In genomic region chr4:43456470-43456869, GRCm38 (mm10) we compare ENCODE assay signal across 19 mouse cellular contexts. TPM values are rescaled to one million over a fixed set of nuclear protein-coding genes. Genes with fewer than 3 reads are reported as not detected.
DNase-seq lines count a peak whose midpoint lies in the region; ATAC-seq lines count a peak whose summit lies in the region.
"Had no signal": no experiment of that assay in that cellular context is flagged by ENCODE, and none has a peak within 500 bp of the region (broad histone marks: within the 10 kb centered on the region; RNA-seq: fewer than 3 reads in every experiment).

No protein-coding gene starts in this region.

- peaks cover 37% of the 10 kb centered on the region for H3K4me1 ChIP-seq in hindbrain, embryonic 10.5 days (replicated peaks)

- H3K36me3 ChIP-seq in splenic B cell, adult 2 months (ENCODE audit: control insufficient read depth, insufficient read depth, low read length, poor library complexity, severe bottlenecking) = peaks cover 1% of the 10 kb centered on the region; the same call in 1 of the 2 replicates
- no peaks in the 10 kb centered on the region for H3K36me3 ChIP-seq in hindbrain, embryonic 10.5 days
- H3K36me3 ChIP-seq: limb, embryonic 13.5 days; neural tube, embryonic 13.5 days had no signal

- no peaks in the 10 kb centered on the region for H3K9me3 ChIP-seq in hindbrain, embryonic 10.5 days
- H3K9me3 ChIP-seq: limb, embryonic 13.5 days; neural tube, embryonic 13.5 days had no signal

- H3K27me3 ChIP-seq in splenic B cell, adult 2 months (ENCODE audit: control insufficient read depth, insufficient read depth, low read length, poor library complexity, severe bottlenecking) = no peaks in the 10 kb centered on the region
- H3K27me3 ChIP-seq in hindbrain, embryonic 10.5 days (ENCODE audit: insufficient read depth, poor library complexity, severe bottlenecking) = peaks cover 41% of the 10 kb centered on the region

- no peak overlapping the region for H3K27ac ChIP-seq in hindbrain, embryonic 10.5 days
- H3K27ac ChIP-seq: heart, adult 2 months; limb, embryonic 13.5 days; neural tube, embryonic 13.5 days had no signal

- 24% methylated on average over 4 of the region's 4 CpGs for WGBS in hindbrain, embryonic 10.5 days

- DNase-seq in 416B (ENCODE audit: low read depth) = peak; percentile 84
- peak; percentile 76 to 81 for DNase-seq in CD8-positive naive resting alpha-beta T cell, adult 2 months (ENCODE audit: low read depth in 2 of 2, low spot score in 2 of 2)
- peak; percentile 83 for DNase-seq in splenic B cell, adult 2 months (ENCODE audit: low read depth, low spot score)
- no peak for DNase-seq in layer of hippocampus, postnatal 36 days
- DNase-seq in hindbrain, embryonic 10.5 days (ENCODE audit: low spot score) = no peak
- DNase-seq in right cerebral cortex, postnatal 4 days = no peak
- DNase-seq in left cerebral cortex, adult 18-20 months (ENCODE audit: low spot score in 2 of 2) = no peak
- DNase-seq: adrenal gland, postnatal 25 days; cerebellum, adult 11 months; embryo, embryonic 11 days; heart, postnatal 10 days; kidney, postnatal 10 days; layer of hippocampus, adult 9-11 months; midbrain, embryonic 14.5 days had no signal

- no peak overlapping the region for H3K4me3 ChIP-seq in hindbrain, embryonic 10.5 days
- H3K4me3 ChIP-seq: heart, adult 2 months; limb, embryonic 13.5 days; neural tube, embryonic 13.5 days had no signal

- peak; percentile 57 for ATAC-seq in megakaryocyte, adult 5-6 weeks (ENCODE audit: poor library complexity, severe bottlenecking)

RNA-seq across cellular contexts. Expression of gene Cd72, which starts 2.0 kb away (rescaled TPM):
- 0.57 and 2.5 TPM in 2 replicates for total RNA-seq in megakaryocyte, adult 5-6 weeks (2015)
- total RNA-seq in megakaryocyte, adult 5-6 weeks (2017) = 3.0 and 3.5 TPM in 2 replicates
- total RNA-seq in layer of hippocampus, postnatal 36 days (2021) = not detected
- polyA plus RNA-seq in hindbrain, embryonic 10.5 days (2016; fragmentation: Nextera tagmentation; extraction: Ambion mirVana) = 1.8 and 2.4 TPM in 2 replicates
- total RNA-seq in left cerebral cortex, adult 18-20 months (2021) = 1 to 10 TPM in 1 of 2 experiments, under 1 TPM in 1; 0.84 to 1.3 TPM

RNA-seq across cellular contexts. Expression of gene Tesk1, which starts 14.7 kb away (rescaled TPM):
- 5.7 and 6.3 TPM in 2 replicates for total RNA-seq in megakaryocyte, adult 5-6 weeks (2015)
- total RNA-seq in megakaryocyte, adult 5-6 weeks (2017) = 7.6 and 9.3 TPM in 2 replicates
- total RNA-seq in layer of hippocampus, postnatal 36 days (2021) = 10 to 100 TPM; 76.2 to 76.3 TPM
- 7.1 and 8.3 TPM in 2 replicates for polyA plus RNA-seq in hindbrain, embryonic 10.5 days (2016; fragmentation: Nextera tagmentation; extraction: Ambion mirVana)
- total RNA-seq in left cerebral cortex, adult 18-20 months (2021) = 10 to 100 TPM; 90.6 to 96.5 TPM

RNA-seq across cellular contexts. Expression of gene Sit1, which starts 27.1 kb away (rescaled TPM):
- not detected in 2 replicates for total RNA-seq in megakaryocyte, adult 5-6 weeks (2015)
- total RNA-seq in megakaryocyte, adult 5-6 weeks (2017) = 0.77 TPM in 1 of 2 replicates, not detected in the other
- not detected for total RNA-seq in layer of hippocampus, postnatal 36 days (2021)
- not detected in 2 replicates for polyA plus RNA-seq in hindbrain, embryonic 10.5 days (2016; fragmentation: Nextera tagmentation; extraction: Ambion mirVana)
- total RNA-seq in left cerebral cortex, adult 18-20 months (2021) = not detected
- polyA plus RNA-seq: heart, adult 2 months; limb, embryonic 13.5 days; midbrain, embryonic 14.5 days; neural tube, embryonic 13.5 days; stomach, embryonic 16.5 days had no signal

RNA-seq across cellular contexts. Expression of gene Fam166b, which starts 27.5 kb away (rescaled TPM):
- total RNA-seq in megakaryocyte, adult 5-6 weeks (2015) = not detected in 2 replicates
- not detected in 2 replicates for total RNA-seq in megakaryocyte, adult 5-6 weeks (2017)
- total RNA-seq in layer of hippocampus, postnatal 36 days (2021) = 1 to 10 TPM in 1 of 2 experiments, under 1 TPM in 1; 0.72 to 2.6 TPM
- 0.47 TPM in 1 of 2 replicates, not detected in the other for polyA plus RNA-seq in hindbrain, embryonic 10.5 days (2016; fragmentation: Nextera tagmentation; extraction: Ambion mirVana)
- total RNA-seq in left cerebral cortex, adult 18-20 months (2021) = 1 to 10 TPM in 1 of 2 experiments, under 1 TPM in 1; 0.82 to 1.2 TPM
- total RNA-seq: adrenal gland, postnatal 25 days; heart, adult 2 months had no signal
- polyA plus RNA-seq: limb, embryonic 13.5 days; stomach, embryonic 16.5 days had no signal

RNA-seq across cellular contexts. Expression of gene Ccdc107, which starts 36.2 kb away (rescaled TPM):
- total RNA-seq in megakaryocyte, adult 5-6 weeks (2015) = 16.7 and 17.5 TPM in 2 replicates
- 23.6 and 32.6 TPM in 2 replicates for total RNA-seq in megakaryocyte, adult 5-6 weeks (2017)
- total RNA-seq in layer of hippocampus, postnatal 36 days (2021) = 10 to 100 TPM; 25.0 to 26.0 TPM
- 45.2 and 50.9 TPM in 2 replicates for polyA plus RNA-seq in hindbrain, embryonic 10.5 days (2016; fragmentation: Nextera tagmentation; extraction: Ambion mirVana)
- total RNA-seq in left cerebral cortex, adult 18-20 months (2021) = 10 to 100 TPM; 29.9 to 30.0 TPM

Comparison
In these comparisons a context has a peak if more than half of its experiments do, and no peak if none do; other contexts are left out.
1. DNase-seq: peak in 416B (single experiment), CD8-positive naive resting alpha-beta T cell, adult 2 months (2 of 2) and splenic B cell, adult 2 months (single experiment); none in layer of hippocampus, postnatal 36 days (0 of 2), hindbrain, embryonic 10.5 days (single experiment), right cerebral cortex, postnatal 4 days (single experiment) and left cerebral cortex, adult 18-20 months (0 of 2).
2. RNA of gene Tesk1, which starts 14.7 kb away (total RNA-seq): 90.6 to 96.5 TPM in left cerebral cortex, adult 18-20 months and 76.2 to 76.3 TPM in layer of hippocampus, postnatal 36 days; 5.7 to 9.3 TPM in megakaryocyte, adult 5-6 weeks; every median in the first group is over 4 times any median in the second.